Mouse (Mus musculus) kidney, postnatal 10 days (tissue): Measurements from ENCODE around the gene Fabp2.
"Not testable (repeated sequence)": the region's sequence is repeated elsewhere in the genome, so short reads cannot be mapped to it uniquely, and the experiment has no call there.

Experiments
- DNase-seq: peaks from one replicate; pipeline ENCODE4 v3.0.0; 2021; ENCODE audit warnings: mixed read lengths

The Fabp2 gene

GRCm38 (mm10) chr3:122920572-122921435 is 25.9 kb downstream of the Fabp2 start:
- DNase-seq, result no peak

GRCm38 (mm10) chr3:122921676-122922527 is 27.0 kb downstream of the Fabp2 start:
- DNase-seq, result peak; percentile 27

GRCm38 (mm10) chr3:122923147-122923546 is 28.3 kb downstream of the Fabp2 start:
- no peak for DNase-seq

GRCm38 (mm10) chr3:122924009-122924914 is 29.4 kb downstream of the Fabp2 start, which contains the start of gene 1810037I17Rik:
Gene 1810037I17Rik (plus strand): TSS chr3:122924203.
- DNase-seq, result peak; percentile 99

- no peak for DNase-seq
These were observed 34.9 kb downstream of the Fabp2 start for GRCm38 (mm10) chr3:122929723-122930122.

GRCm38 (mm10) chr3:122932466-122932865 is 37.6 kb downstream of the Fabp2 start:
- DNase-seq, result no peak

GRCm38 (mm10) chr3:122937176-122937575 is 42.3 kb downstream of the Fabp2 start:
- DNase-seq, result not testable (repeated sequence)

GRCm38 (mm10) chr3:122939215-122939614 is 44.3 kb downstream of the Fabp2 start:
- peak; percentile 67 for DNase-seq

GRCm38 (mm10) chr3:122943387-122943890 is 48.6 kb downstream of the Fabp2 start:
- no peak for DNase-seq
